ENCODE assay signal across 9 mouse cellular contexts in the genomic region with DNA sequence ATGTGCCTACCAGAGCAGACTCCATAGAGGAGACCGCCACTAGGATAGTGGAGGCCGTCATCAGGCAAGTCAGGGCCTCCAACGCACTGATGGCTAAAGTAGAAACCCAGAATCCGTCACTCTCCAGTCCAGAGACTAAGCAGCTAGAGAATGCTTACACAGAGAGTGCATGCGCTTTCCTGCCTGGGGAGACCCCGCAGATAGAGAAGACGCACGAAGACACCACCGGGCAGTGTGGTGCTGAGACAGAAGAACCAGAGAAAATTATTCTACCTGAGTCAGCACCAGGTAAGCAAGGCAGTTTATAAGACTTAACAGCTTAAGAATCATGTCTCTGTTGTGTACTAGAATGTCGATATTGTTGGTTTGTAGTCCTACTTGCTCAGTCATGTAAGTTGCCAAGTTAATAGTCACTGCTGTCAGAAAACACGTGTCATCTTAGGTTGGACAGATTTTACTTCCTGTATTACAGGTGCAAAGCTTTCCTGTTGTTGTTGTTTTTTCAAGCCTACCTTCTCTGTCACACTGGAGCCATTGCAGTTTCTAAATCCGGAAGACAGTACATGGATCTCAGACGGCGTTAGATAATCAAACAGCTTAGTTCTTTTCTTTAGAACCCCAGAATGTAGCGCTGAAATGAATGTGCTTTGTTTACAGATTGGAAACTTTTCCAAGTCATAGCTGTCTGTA.
DNase-seq lines count a peak whose midpoint lies in the region; ATAC-seq and TF ChIP-seq lines count a peak whose summit lies in the region.
"Had no signal": no experiment of that assay in that cellular context is flagged by ENCODE, and none has a peak within 500 bp of the region (broad histone marks: within the 10 kb centered on the region; RNA-seq: fewer than 3 reads in every experiment).

No protein-coding gene starts in this region.

- WGBS in kidney, embryonic 16.5 days: 88% methylated on average over 15 of the region's 15 CpGs
- WGBS in embryonic facial prominence, embryonic 15.5 days: 84% methylated on average over 15 of the region's 15 CpGs
- WGBS in liver, embryonic 15.5 days (ENCODE audit: insufficient replicate concordance): 58% methylated on average over 15 of the region's 15 CpGs

- TF ChIP-seq POLR2A in CH12.LX (IDR thresholded peaks at IDR 0.05; ENCODE audit: low read depth, low read length): no peak

- no peak for DNase-seq in kidney, postnatal 25 days
- DNase-seq in CH12.LX (ENCODE audit: extremely low read depth) (no peak), MN1 (ENCODE audit: low spot score) (no peak)
- no peak for DNase-seq in embryo, embryonic 10 days (ENCODE audit: low spot score)
- no peak for DNase-seq in urinary bladder, postnatal 36 days (ENCODE audit: low spot score in 2 of 2)

- H3K4me2 ChIP-seq in kidney, embryonic 16.5 days (replicated peaks; ENCODE audit: low read depth, low read length): 0 out of 2 replicates have a peak overlapping the region, but pooled peaks have one; percentile 8
- H3K4me2 ChIP-seq in CH12.LX (ENCODE audit: insufficient read depth, low read depth, poor library complexity, severe bottlenecking): peak overlapping the region; percentile 59
- H3K4me2 ChIP-seq in embryonic facial prominence, embryonic 15.5 days (replicated peaks): no peak overlapping the region
- H3K4me2 ChIP-seq in liver, embryonic 15.5 days: peak overlapping the region; percentile 62
- H3K4me2 ChIP-seq: neural tube, embryonic 12.5 days had no signal

- H3K27ac ChIP-seq in kidney, embryonic 16.5 days (ENCODE audit: low read length): peak overlapping the region; percentile 43; the same call in 1 of the 2 replicates
- H3K27ac ChIP-seq in CH12.LX (ENCODE audit: insufficient read depth, low read depth): peak overlapping the region; percentile 87
- peak overlapping the region; percentile 40; the same call in 1 of the 2 replicates for H3K27ac ChIP-seq in embryonic facial prominence, embryonic 15.5 days (replicated peaks)
- H3K27ac ChIP-seq in liver, embryonic 15.5 days (replicated peaks): peak overlapping the region; percentile 89
- H3K27ac ChIP-seq: neural tube, embryonic 12.5 days had no signal

- peaks cover 17% of the 10 kb centered on the region for H3K79me2 ChIP-seq in CH12.LX (replicated peaks; ENCODE audit: control insufficient read depth, extremely low read depth, insufficient read depth, poor library complexity, severe bottlenecking)

- dilution Hi-C loops in CH12.LX (cut with MboI; ENCODE audit: extremely low pct_ligation_motif_present, extremely low pct_unique_long_range_greater_than_20kb, low sequenced_read_pairs): no loop called here

- peak; percentile 43; the same call in 1 of the 2 replicates for TF ChIP-seq EP300 in CH12.LX (IDR thresholded peaks at IDR 0.05; ENCODE audit: low read length)

- in situ Hi-C loops in CH12.LX (cut with MboI; ENCODE audit: low pct_ligation_motif_present, low pct_unique_long_range_greater_than_20kb, low sequenced_read_pairs): no loop called here

- peaks cover 24% of the 10 kb centered on the region for H3K4me1 ChIP-seq in kidney, embryonic 16.5 days (ENCODE audit: insufficient read depth, low read length)
- peaks cover 11 to 77% of the 10 kb centered on the region in 2 experiments for H3K4me1 ChIP-seq in CH12.LX (ENCODE audit: control insufficient read depth in 1 of 2, insufficient read depth in 2 of 2)
- H3K4me1 ChIP-seq in embryonic facial prominence, embryonic 15.5 days: 0 out of 2 replicates have a peak, but pooled peaks cover 12% of the 10 kb centered on the region
- H3K4me1 ChIP-seq in liver, embryonic 15.5 days (replicated peaks): peaks cover 69% of the 10 kb centered on the region
- H3K4me1 ChIP-seq: neural tube, embryonic 12.5 days had no signal

- ATAC-seq in kidney, embryonic 16.5 days (ENCODE audit: low FRiP score, low TSS enrichment): no peak
- no peak for ATAC-seq in embryonic facial prominence, embryonic 15.5 days (ENCODE audit: insufficient number of reproducible peaks, low FRiP score, low TSS enrichment, low read depth)
- peak; percentile 21 for ATAC-seq in liver, embryonic 15.5 days (ENCODE audit: insufficient read depth)

- H3K27me3 ChIP-seq in kidney, embryonic 16.5 days (ENCODE audit: insufficient read depth, low read length): no peaks in the 10 kb centered on the region
- no peaks in the 10 kb centered on the region for H3K27me3 ChIP-seq in CH12.LX (replicated peaks)
- no peaks in the 10 kb centered on the region for H3K27me3 ChIP-seq in embryonic facial prominence, embryonic 15.5 days
- H3K27me3 ChIP-seq in liver, embryonic 15.5 days: no peaks in the 10 kb centered on the region
- H3K27me3 ChIP-seq: neural tube, embryonic 12.5 days had no signal

- no peak overlapping the region for H3K9ac ChIP-seq in kidney, embryonic 16.5 days (replicated peaks; ENCODE audit: low read length)
- peak overlapping the region; percentile 85 for H3K9ac ChIP-seq in CH12.LX (ENCODE audit: insufficient read depth, low read depth)
- H3K9ac ChIP-seq in embryonic facial prominence, embryonic 15.5 days: no peak overlapping the region
- 0 out of 2 replicates have a peak overlapping the region, but pooled peaks have one; percentile 19 for H3K9ac ChIP-seq in liver, embryonic 15.5 days
- H3K9ac ChIP-seq: neural tube, embryonic 12.5 days had no signal

- no peak for TF ChIP-seq RAD21 in CH12.LX (IDR thresholded peaks at IDR 0.05; ENCODE audit: low read depth, low read length)

- peaks cover 38% of the 10 kb centered on the region for H3K36me3 ChIP-seq in kidney, embryonic 16.5 days (ENCODE audit: insufficient read depth, low read length)
- H3K36me3 ChIP-seq in CH12.LX (replicated peaks in 1 of 2; ENCODE audit: control insufficient read depth in 1 of 2, insufficient read depth in 1 of 2, low read length in 1 of 2): peaks cover 5 to 58% of the 10 kb centered on the region in 2 experiments
- peaks cover 23% of the 10 kb centered on the region for H3K36me3 ChIP-seq in embryonic facial prominence, embryonic 15.5 days
- peaks cover 55% of the 10 kb centered on the region for H3K36me3 ChIP-seq in liver, embryonic 15.5 days (replicated peaks)

- no peak for TF ChIP-seq CTCF in CH12.LX (conservative IDR thresholded peaks at IDR 0.05 in 1 of 2, IDR thresholded peaks at IDR 0.05 in 1 of 2; ENCODE audit: low read depth in 2 of 2, low read length in 2 of 2)

- no peaks in the 10 kb centered on the region for H3K9me3 ChIP-seq in kidney, embryonic 16.5 days (ENCODE audit: low read length)
- H3K9me3 ChIP-seq in CH12.LX (replicated peaks; ENCODE audit: low read length): no peaks in the 10 kb centered on the region
- H3K9me3 ChIP-seq in embryonic facial prominence, embryonic 15.5 days (replicated peaks): no peaks in the 10 kb centered on the region
- H3K9me3 ChIP-seq in liver, embryonic 15.5 days (replicated peaks): no peaks in the 10 kb centered on the region
- H3K9me3 ChIP-seq: neural tube, embryonic 12.5 days had no signal

- no peak overlapping the region for H3K4me3 ChIP-seq in kidney, embryonic 16.5 days (ENCODE audit: low read length)
- peak overlapping the region; percentile 44 to 67 (median 62) for H3K4me3 ChIP-seq in CH12.LX (replicated peaks in 1 of 3; ENCODE audit: low read depth in 2 of 3, low read length in 2 of 3, poor library complexity in 1 of 3)
- H3K4me3 ChIP-seq in embryonic facial prominence, embryonic 15.5 days (replicated peaks): no peak overlapping the region
- H3K4me3 ChIP-seq in liver, embryonic 15.5 days (replicated peaks): peak overlapping the region; percentile 66
- H3K4me3 ChIP-seq: neural tube, embryonic 12.5 days had no signal

TF ChIP-seq in CH12.LX, 34 proteins besides CTCF, POLR2A, EP300 and RAD21:
- TF ChIP-seq MYC (IDR thresholded peaks at IDR 0.05; ENCODE audit: low read depth, low read length): peak; percentile 63; the same call in 1 of the 2 replicates
- peak; percentile 78; the same call in 1 of the 2 replicates for TF ChIP-seq MXI1 (IDR thresholded peaks at IDR 0.05; ENCODE audit: low read depth, low read length)
- no peak for TF ChIP-seq USF1 (IDR thresholded peaks at IDR 0.05; ENCODE audit: low read depth, low read length)

Comparison
In these comparisons a context has a peak if more than half of its experiments do, and no peak if none do; other contexts are left out.
1. H3K4me3 ChIP-seq: peak in CH12.LX (3 of 3) and liver, embryonic 15.5 days (single experiment); none in kidney, embryonic 16.5 days (single experiment) and embryonic facial prominence, embryonic 15.5 days (single experiment).
2. H3K9ac ChIP-seq: peak in CH12.LX (single experiment) and liver, embryonic 15.5 days (single experiment); none in kidney, embryonic 16.5 days (single experiment) and embryonic facial prominence, embryonic 15.5 days (single experiment).
3. Peak in every context shown above with its lines, with median percentiles within 50 percentile points of each other: H3K27ac ChIP-seq.